Mouse (Mus musculus) liver, embryonic 12.5 days (tissue): ENCODE data around the gene Stum. TPM values are rescaled to one million over a fixed set of nuclear protein-coding genes. Genes with fewer than 3 reads are reported as not detected.

ENCODE experiments used
- ATAC-seq: fragments of 200-750 bp; cut with Nextera tagmentation; 2 replicates; pipeline ENCODE4 v1.8.0; 2017; ENCODE audit warnings: moderate number of reproducible peaks, mild to moderate bottlenecking, moderate library complexity
- H3K27ac ChIP-seq: fragments of 300-500 bp; sonication (generic); 2 replicates; pipeline ENCODE4 v1.5.1; 2016; ENCODE audit warnings: mild to moderate bottlenecking
- H3K27me3 ChIP-seq: fragments of 300-500 bp; sonication (generic); replicated peaks from 2 replicates; pipeline ENCODE4 v1.6.1; 2016; ENCODE audit warnings: mild to moderate bottlenecking, moderate library complexity
- H3K36me3 ChIP-seq: fragments of 300-500 bp; sonication (generic); 2 replicates; pipeline ENCODE4 v1.6.1; 2016; ENCODE audit warnings: mild to moderate bottlenecking, moderate library complexity
- H3K4me1 ChIP-seq: fragments of 300-500 bp; sonication (generic); 2 replicates; pipeline ENCODE4 v1.6.1; 2016
- H3K4me2 ChIP-seq: fragments of 300-500 bp; sonication (generic); 2 replicates; pipeline ENCODE4 v1.6.1; 2016; ENCODE audit warnings: mild to moderate bottlenecking, moderate library complexity
- H3K4me3 ChIP-seq: fragments of 300-500 bp; sonication (generic); 2 replicates; pipeline ENCODE4 v1.5.1; 2016; ENCODE audit warnings: mild to moderate bottlenecking, moderate library complexity
- H3K9ac ChIP-seq: fragments of 300-500 bp; sonication (generic); 2 replicates; pipeline ENCODE4 v1.6.1; 2016; ENCODE audit warnings: mild to moderate bottlenecking, moderate library complexity
- H3K9me3 ChIP-seq: fragments of 300-500 bp; sonication (generic); replicated peaks from 2 replicates; pipeline ENCODE4 v1.6.1; 2016; ENCODE audit warnings: mild to moderate bottlenecking, moderate library complexity
- WGBS: fragments of 180-500 bp; shearing (Covaris S2); methylation state at CpG from one replicate; pipeline ENCODE4 v1.1.7; 2016; ENCODE audit not compliant: insufficient replicate concordance; 5-methylcytosine and 5-hydroxymethylcytosine counted together
- polyA plus RNA-seq: library from polyadenylated mRNA; unstranded; fragments of >200 nt; fragmentation: Nextera tagmentation; extraction: Ambion mirVana; gene quantifications from 2 replicates; pipeline ENCODE4 v1.2.1, GENCODE M21; 2016

The Stum gene
- polyA plus RNA-seq, 1 experiment from 2014 or later: 0.07 TPM

DNA sequence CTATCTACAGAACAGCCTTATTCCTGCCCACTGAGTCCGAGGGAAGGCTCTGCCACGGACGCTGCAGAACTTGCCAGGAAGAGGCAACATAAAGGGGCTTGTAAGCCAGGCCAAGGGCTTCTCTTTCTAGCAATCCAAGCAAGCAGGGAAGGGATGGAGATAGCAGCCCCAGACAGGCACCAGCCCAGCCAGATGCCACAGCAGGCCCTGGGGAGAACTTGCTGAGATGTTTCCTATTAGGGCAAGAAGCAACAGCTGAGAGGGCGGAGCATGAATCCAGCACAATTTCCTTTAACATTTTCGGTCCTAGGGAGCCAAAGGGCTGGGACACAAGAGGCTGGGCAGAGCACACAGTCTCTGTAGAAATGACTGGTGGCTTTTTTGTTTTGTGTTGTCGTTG is 25.0 kb downstream of the Stum start:
- Histone ChIP-seq H3K36me3 (no peaks in the 10 kb centered on the region), H3K4me2 (no peak overlapping the region), H3K27me3 (peaks cover 32% of the 10 kb centered on the region), H3K4me3 (no peak overlapping the region), H3K9ac (no peak overlapping the region), H3K9me3 (no peaks in the 10 kb centered on the region), H3K27ac (no peak overlapping the region), H3K4me1 (no peaks in the 10 kb centered on the region)
- WGBS: 44% methylated on average over 6 of the region's 6 CpGs
- no peak for ATAC-seq

GRCm38 (mm10) chr1:180449641-180450040 is 33.7 kb downstream of the Stum start:
- H3K36me3 ChIP-seq: no peaks in the 10 kb centered on the region
- H3K9me3 ChIP-seq: no peaks in the 10 kb centered on the region
- no peak overlapping the region for H3K9ac ChIP-seq
- H3K27me3 ChIP-seq: peaks cover 14% of the 10 kb centered on the region; the same call in 1 of the 2 replicates
- WGBS: 48% methylated on average over 2 of the region's 2 CpGs
- ATAC-seq: no peak
- no peak overlapping the region for H3K4me2 ChIP-seq
- H3K27ac ChIP-seq: no peak overlapping the region
- no peak overlapping the region for H3K4me3 ChIP-seq
- no peaks in the 10 kb centered on the region for H3K4me1 ChIP-seq

DNA sequence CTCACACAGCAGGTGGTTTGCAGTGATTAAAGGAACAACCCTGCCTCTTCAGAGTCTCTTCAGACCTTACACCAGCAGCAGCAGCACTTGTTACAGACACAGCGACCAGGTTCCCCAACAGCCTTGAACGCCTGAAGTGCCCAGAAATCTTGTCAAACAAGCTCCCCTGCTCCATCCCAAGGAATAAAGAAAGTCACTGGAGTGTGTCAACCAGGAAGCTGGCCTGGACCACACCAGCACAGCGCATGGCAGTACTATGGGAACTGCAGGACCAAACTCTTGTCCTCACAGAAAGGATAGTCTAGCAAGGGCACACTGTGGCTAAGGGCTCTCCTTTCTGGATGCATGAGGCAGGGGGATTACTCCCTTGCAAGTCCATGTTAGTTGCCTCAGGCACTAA is 38.9 kb downstream of the Stum start:
- WGBS: 44% methylated on average over 3 of the region's 3 CpGs
- no peaks in the 10 kb centered on the region for H3K36me3 ChIP-seq
- H3K4me2 ChIP-seq: no peak overlapping the region
- H3K27me3 ChIP-seq: peaks cover 21% of the 10 kb centered on the region
- H3K27ac ChIP-seq: no peak overlapping the region
- ATAC-seq: no peak
- H3K9ac ChIP-seq: no peak overlapping the region
- H3K9me3 ChIP-seq: no peaks in the 10 kb centered on the region
- no peaks in the 10 kb centered on the region for H3K4me1 ChIP-seq
- no peak overlapping the region for H3K4me3 ChIP-seq

GRCm38 (mm10) chr1:180439496-180439895 is 43.8 kb downstream of the Stum start:
- Histone ChIP-seq H3K4me1 (0 out of 2 replicates have a peak, but pooled peaks cover 4% of the 10 kb centered on the region), H3K4me3 (no peak overlapping the region), H3K27me3 (peaks cover 38% of the 10 kb centered on the region), H3K27ac (no peak overlapping the region), H3K4me2 (no peak overlapping the region), H3K9ac (no peak overlapping the region), H3K36me3 (no peaks in the 10 kb centered on the region), H3K9me3 (no peaks in the 10 kb centered on the region)
- WGBS: 48% methylated on average over 4 of the region's 4 CpGs
- no peak for ATAC-seq

DNA sequence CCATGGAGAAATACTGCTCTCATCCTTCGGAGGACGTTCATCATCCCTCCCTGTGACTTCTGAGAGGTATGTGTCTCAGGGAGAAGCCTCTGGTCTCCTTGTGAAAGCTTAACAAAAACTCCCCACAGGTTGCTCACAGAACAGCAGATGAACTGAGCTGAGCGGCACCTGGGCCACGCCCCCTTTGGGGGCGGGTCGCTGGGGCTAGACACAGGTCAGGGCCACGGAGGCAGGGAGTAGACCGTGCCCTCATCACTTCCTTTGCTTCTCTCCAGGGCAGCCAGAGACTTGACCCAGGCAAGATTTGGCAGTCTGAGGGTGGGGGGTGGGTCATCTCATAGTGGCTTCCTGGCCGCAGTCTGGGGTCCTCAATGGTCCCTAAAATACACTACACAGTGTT is 48.4 kb downstream of the Stum start:
- Histone ChIP-seq H3K9ac (no peak overlapping the region), H3K27me3 (peaks cover 66% of the 10 kb centered on the region)
- ATAC-seq: no peak

GRCm38 (mm10) chr1:180433796-180434566 is 49.3 kb downstream of the Stum start:
- Histone ChIP-seq H3K4me1 (peaks cover 24% of the 10 kb centered on the region), H3K27me3 (peaks cover 69% of the 10 kb centered on the region), H3K36me3 (no peaks in the 10 kb centered on the region), H3K4me3 (no peak overlapping the region), H3K9me3 (no peaks in the 10 kb centered on the region), H3K27ac (no peak overlapping the region), H3K4me2 (no peak overlapping the region), H3K9ac (no peak overlapping the region)
- WGBS: 21% methylated on average over 7 of the region's 7 CpGs
- peak; percentile 46 for ATAC-seq

More for the DNA sequence above, 48.4 kb downstream of the Stum start:
- WGBS: 12% methylated on average over 9 of the region's 9 CpGs
- Histone ChIP-seq H3K4me3 (no peak overlapping the region), H3K27ac (no peak overlapping the region), H3K4me2 (no peak overlapping the region), H3K9me3 (no peaks in the 10 kb centered on the region), H3K4me1 (peaks cover 19% of the 10 kb centered on the region), H3K36me3 (no peaks in the 10 kb centered on the region)

DNA sequence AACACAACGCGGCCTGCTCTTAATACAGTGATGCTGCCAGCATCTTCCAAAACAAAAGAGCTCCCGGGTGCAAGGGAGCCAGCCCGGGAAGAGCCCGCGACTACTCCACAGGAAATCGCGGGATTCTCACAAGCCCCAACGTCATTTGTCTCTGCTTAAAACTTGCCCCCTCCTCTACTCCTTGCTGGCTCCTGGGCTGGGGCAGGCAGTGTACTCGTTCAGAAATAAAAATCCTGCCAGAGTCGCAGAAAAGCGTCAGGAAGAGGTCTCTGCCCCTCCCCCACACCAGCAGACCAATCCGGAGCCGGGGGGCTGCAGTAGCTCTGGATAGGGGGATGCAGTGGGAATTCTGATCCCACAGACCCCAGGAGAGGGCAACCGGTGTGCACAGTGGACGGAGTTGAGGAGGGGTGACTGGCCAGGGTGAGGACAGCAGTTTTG is 50.2 kb downstream of the Stum start:
- H3K9ac ChIP-seq: no peak overlapping the region
- no peak for ATAC-seq
- H3K36me3 ChIP-seq: no peaks in the 10 kb centered on the region
- peaks cover 24% of the 10 kb centered on the region for H3K4me1 ChIP-seq
- peak overlapping the region; percentile 43 for H3K4me2 ChIP-seq
- no peaks in the 10 kb centered on the region for H3K9me3 ChIP-seq
- H3K4me3 ChIP-seq: no peak overlapping the region
- no peak overlapping the region for H3K27ac ChIP-seq
- peaks cover 67% of the 10 kb centered on the region for H3K27me3 ChIP-seq
- WGBS: 9% methylated on average over 16 of the region's 16 CpGs

DNA sequence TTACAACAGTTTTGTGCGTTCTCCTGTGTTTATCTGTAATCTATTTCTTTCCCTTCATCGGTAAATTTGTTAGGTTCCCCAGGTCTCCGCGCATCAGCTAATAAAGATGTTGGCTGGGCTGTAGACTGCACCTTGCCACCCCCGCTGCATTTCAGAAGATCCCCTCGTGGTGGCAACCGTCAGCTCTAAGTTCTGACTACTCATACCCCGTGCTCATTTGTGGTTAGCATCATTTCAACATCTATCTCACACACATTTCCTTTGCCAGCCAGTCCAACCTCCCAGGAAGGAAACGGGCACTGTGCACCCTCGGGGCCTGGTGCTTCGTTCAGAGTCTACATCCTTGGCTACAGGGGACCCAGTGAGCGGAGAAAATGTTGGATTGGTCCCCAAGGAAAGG is 51.5 kb downstream of the Stum start:
- no peaks in the 10 kb centered on the region for H3K36me3 ChIP-seq
- no peak overlapping the region for H3K4me3 ChIP-seq
- 20% methylated on average over 12 of the region's 12 CpGs for WGBS
- H3K4me1 ChIP-seq: peaks cover 24% of the 10 kb centered on the region
- H3K27ac ChIP-seq: no peak overlapping the region
- no peak overlapping the region for H3K9ac ChIP-seq
- no peak; the same call in 1 of the 2 replicates for ATAC-seq
- no peak overlapping the region for H3K4me2 ChIP-seq
- H3K9me3 ChIP-seq: no peaks in the 10 kb centered on the region
- H3K27me3 ChIP-seq: peaks cover 67% of the 10 kb centered on the region

- H3K27me3 ChIP-seq: peaks cover 52% of the 10 kb centered on the region
- no peak for ATAC-seq
These were observed 53.5 kb downstream of the Stum start for GRCm38 (mm10) chr1:180429819-180430218.

GRCm38 (mm10) chr1:180428871-180429270 is 54.4 kb downstream of the Stum start:
- Histone ChIP-seq H3K27ac (no peak overlapping the region), H3K4me1 (peaks cover 20% of the 10 kb centered on the region), H3K9me3 (no peaks in the 10 kb centered on the region), H3K27me3 (peaks cover 42% of the 10 kb centered on the region), H3K4me2 (no peak overlapping the region), H3K9ac (no peak overlapping the region), H3K4me3 (no peak overlapping the region), H3K36me3 (no peaks in the 10 kb centered on the region)
- no peak for ATAC-seq
- 68% methylated on average over 8 of the region's 8 CpGs for whole genome bisulfite sequencing

More at GRCm38 (mm10) chr1:180429819-180430218, 53.5 kb downstream of the Stum start:
- no peak overlapping the region for H3K4me2 ChIP-seq
- H3K9ac ChIP-seq: no peak overlapping the region
- no peaks in the 10 kb centered on the region for H3K9me3 ChIP-seq
- peaks cover 22% of the 10 kb centered on the region for H3K4me1 ChIP-seq
- H3K4me3 ChIP-seq: no peak overlapping the region
- 18% methylated on average over 5 of the region's 5 CpGs for WGBS
- H3K36me3 ChIP-seq: no peaks in the 10 kb centered on the region
- H3K27ac ChIP-seq: no peak overlapping the region

DNA sequence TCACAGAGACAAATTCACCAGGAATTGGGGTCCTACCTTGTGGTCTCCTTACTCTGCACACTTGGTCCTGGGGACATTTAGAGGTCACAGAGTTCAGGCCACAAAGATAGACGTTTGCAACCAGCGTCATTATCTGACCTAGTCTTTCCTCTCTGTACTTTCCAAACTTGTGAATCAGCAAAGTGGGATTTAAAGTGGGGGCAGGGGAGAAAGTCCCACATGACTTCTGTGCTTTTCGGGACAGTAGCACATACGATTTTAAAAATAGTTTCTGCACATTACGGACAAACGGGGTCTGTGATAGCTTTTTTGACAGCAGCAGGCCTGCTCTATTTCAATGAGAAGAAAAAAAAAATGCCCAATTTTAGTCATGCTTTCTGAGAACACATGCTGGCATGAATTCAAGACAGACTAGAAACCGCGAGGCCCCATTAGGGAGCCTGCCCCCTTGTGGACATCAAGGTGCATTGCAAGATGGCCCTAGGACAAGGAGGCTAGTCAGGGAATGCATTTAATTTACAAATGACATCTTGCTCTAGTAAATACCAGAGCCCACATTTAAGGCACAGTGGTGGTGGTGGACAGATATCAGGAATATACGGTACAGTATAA is 55.1 kb downstream of the Stum start:
- 17% methylated on average over 9 of the region's 9 CpGs for WGBS
- Histone ChIP-seq H3K9me3 (no peaks in the 10 kb centered on the region), H3K36me3 (no peaks in the 10 kb centered on the region), H3K27ac (no peak overlapping the region), H3K4me1 (peaks cover 20% of the 10 kb centered on the region), H3K4me2 (no peak overlapping the region), H3K4me3 (no peak overlapping the region), H3K9ac (no peak overlapping the region), H3K27me3 (peaks cover 35% of the 10 kb centered on the region)
- no peak for ATAC-seq

GRCm38 (mm10) chr1:180427685-180428084 is 55.6 kb downstream of the Stum start:
- Histone ChIP-seq H3K9me3 (no peaks in the 10 kb centered on the region), H3K9ac (no peak overlapping the region), H3K27me3 (peaks cover 30% of the 10 kb centered on the region), H3K4me1 (peaks cover 20% of the 10 kb centered on the region), H3K4me3 (no peak overlapping the region), H3K4me2 (no peak overlapping the region), H3K27ac (no peak overlapping the region), H3K36me3 (no peaks in the 10 kb centered on the region)
- ATAC-seq: no peak
- 45% methylated on average over 10 of the region's 10 CpGs for WGBS
